Mouse (Mus musculus) kidney, adult 9 months (tissue): Measurements from ENCODE around the gene Slc22a18.

Experiments used
- DNase-seq: peaks from one replicate; pipeline ENCODE4 v3.0.0; 2022

The Slc22a18 gene

DNA sequence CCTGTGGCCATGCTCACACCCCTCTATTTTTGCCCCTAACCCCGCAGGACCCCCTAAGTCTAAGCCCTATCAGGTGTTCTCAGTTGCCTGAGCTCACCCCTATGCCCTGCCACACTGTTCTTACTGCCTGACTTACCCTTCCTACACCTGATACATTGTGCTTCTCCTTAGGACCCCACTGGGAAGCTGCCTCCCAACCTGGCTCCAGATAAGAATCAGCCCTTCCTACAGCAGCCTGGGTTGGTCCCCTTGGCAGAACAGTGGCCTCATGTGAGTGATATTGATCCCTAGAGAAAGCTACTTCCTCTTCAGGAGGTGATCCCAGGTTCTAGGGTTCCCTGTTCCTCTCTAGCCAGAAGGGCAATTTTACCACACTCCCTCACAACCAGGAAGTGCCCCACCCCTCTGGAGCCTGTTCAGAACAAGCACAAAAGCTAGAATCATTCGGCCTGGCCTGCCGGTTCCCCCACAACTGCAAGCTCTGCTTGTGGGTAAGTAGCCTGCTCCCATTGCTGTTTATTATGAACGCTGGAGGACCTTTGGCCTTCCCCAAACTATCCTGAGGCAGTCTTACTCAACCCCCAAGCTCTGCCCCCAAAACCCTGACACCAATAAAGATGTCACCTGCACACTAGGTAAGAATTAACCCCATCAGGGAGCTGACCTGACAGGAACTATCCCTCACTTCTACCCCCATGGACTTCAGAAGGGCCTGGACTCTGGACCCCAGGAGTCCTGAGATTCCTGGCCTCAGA is at the start of gene Slc22a18:
Gene Slc22a18 (plus strand): TSS at position 390 of the 755 bp plus-strand sequence.
- peak; percentile 90 for DNase-seq

DNA sequence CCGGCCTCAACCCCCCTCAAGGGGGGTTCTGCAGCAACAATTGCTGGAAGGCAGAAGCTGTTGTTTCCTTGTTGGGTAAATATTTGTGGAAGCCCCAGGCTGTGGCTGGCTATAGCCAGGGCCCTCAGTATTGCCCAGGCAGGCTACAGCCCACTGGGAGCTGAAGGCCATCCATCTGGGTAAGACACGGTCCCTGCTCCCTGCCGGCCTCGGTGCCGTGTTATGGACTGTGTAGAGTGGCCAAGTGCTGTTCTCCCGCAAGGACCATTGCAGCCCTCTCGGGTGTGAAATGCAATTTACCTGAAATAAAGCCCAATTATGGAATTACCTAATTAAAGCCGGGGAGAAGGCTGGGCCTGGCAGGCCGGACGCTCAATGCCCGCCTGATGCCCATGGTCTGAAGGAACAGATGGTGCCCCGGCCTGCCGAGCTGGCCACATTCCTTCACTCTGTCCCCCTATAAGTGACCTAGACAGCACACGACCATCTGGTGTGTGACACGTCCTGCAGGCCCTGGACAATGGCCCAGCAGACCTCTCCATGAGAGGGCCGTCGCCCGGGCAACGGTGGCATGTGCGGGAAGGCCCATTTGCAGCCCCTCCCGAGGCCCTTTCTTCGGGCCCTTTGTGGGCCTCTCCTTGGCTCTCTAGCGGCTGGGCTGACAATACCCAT is 45.3 kb upstream of the Slc22a18 start:
- DNase-seq = no peak

DNA sequence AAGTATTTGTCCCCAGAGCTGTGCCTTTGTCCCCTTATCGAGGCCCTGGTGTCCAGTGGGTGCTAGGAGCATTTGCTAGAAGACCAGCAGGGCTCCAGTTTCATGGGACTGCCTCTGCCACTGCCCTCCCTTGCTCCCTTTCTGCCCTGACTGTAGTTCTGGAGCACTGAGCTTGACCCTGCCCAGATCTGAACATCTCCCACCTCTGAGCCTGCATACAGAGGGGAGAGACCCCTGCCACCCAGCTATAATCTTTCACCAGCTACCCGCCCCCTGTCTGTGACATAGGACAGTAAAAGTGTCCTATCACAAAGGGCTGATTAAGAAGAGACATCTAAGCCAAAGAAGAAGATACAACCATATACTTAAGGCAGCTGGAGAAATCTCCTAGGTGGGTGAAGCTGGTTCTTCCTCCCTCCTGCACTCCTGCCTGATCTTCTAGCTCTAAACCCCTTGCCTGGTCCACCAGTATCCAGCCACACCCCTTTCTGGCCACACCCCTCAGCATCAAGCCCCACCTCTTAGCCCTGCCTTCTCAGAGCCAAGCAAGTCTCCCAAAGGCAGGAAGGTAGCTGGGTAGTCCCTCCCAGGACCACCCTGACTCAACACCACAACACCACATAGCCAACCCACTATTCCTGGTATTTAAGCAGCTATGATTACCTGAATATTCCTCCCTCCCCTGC is 44.6 kb upstream of the Slc22a18 start:
- no peak for DNase-seq

DNA sequence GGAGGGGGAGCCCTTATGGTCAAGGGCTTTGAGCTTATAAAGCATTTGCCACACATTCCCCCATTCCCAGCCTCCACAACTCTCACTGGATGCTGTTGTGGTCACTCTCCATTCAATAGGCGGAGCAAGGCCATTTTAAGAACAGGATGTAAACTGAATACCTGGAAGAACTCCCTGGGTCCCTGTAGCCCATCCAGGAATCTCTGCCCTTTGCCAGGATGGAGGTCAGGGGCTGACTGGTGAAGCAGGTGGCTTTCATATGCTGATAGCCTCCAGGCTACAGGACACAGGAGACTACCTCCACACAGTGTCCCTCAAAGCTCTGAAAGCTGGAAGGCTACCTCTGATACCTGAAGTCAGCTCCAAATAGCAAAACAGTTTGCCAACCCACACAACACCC is 40.9 kb upstream of the Slc22a18 start:
- DNase-seq = no peak

- DNase-seq = peak; percentile 19
These were observed 40.2 kb upstream of the Slc22a18 start for GRCm38 (mm10) chr7:143433331-143433730.

DNA sequence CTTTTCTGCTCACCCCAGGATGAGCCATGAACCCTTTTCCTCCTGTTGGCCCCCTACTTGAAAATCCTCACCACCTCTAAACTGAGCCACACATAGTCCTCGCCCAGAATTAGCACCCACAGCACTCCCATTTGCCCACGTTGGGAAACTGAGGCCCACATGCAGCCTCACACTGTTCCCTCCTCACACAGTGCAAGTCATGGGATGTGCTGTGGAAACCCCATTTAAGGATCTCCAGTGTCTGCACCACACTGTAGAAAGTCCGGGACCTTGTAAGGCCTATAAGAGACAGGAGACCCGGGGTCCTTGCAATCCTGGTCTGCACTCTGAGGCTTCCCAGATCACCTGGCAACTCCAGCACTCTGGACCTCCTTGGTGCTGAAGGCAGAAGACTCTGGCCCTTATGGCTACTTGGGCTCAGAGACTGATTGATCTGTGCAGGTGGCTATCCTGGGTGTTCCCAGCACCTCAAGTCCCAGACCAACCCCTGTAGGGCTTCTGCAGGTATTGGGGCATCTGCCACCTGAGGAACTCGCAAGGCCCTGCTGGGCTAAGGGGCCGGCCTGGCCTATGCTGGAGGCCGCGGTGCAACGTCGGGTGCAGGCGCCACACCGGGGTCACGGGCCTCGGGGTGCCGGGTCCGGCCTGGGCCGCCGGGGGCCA is 36.2 kb upstream of the Slc22a18 start:
- DNase-seq = no peak

- no peak for DNase-seq
These were observed 35.5 kb upstream of the Slc22a18 start for GRCm38 (mm10) chr7:143437894-143438581.

DNA sequence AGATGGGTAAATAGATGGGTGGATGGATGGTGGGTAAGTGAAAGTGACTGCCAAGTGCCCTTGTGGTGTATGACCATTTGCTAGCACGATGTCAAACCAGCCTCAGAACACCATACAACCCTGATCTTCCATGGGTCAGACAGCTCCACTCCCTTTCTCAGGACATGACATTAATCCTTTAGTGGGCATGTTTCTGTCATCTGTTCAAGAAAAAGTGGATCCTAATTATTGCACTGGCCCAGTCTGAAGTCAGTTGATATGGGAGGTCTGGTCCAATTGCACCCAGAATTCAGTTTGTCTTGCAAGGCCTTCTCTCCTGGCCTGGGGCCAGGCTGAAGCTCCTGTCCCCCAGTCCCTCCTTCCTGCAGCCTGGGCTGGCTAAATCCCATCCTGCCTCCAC is 34.6 kb upstream of the Slc22a18 start:
- no peak for DNase-seq

DNA sequence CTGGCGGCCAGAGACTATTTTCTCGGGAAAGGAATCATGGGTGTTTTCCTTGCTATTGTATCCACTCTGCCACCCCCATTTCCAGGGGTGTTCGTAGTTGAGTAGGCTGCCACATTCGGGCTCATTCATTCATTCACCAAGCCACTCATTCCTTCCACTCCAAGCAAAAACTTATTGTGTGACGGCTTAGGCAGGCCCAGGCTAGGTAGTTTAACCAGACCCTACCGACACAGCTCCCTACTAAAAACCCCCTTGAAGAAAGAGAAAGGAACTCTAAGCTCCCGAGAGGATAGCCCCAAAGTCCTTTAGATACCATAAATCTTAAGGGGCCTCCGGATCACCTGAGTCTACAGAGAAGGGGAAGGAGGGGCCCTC is 29.0 kb upstream of the Slc22a18 start:
- no peak for DNase-seq

GRCm38 (mm10) chr7:143444955-143445648 is 28.4 kb upstream of the Slc22a18 start:
- no peak for DNase-seq

GRCm38 (mm10) chr7:143445651-143446460 is 27.7 kb upstream of the Slc22a18 start:
- DNase-seq = no peak

- no peak for DNase-seq
These were observed 26.4 kb upstream of the Slc22a18 start for GRCm38 (mm10) chr7:143447130-143447529.

GRCm38 (mm10) chr7:143458963-143459331 is 14.6 kb upstream of the Slc22a18 start:
- no peak for DNase-seq

- DNase-seq = no peak
These were observed 14.0 kb upstream of the Slc22a18 start for GRCm38 (mm10) chr7:143459332-143460211.

- no peak for DNase-seq
These were observed 13.2 kb upstream of the Slc22a18 start for GRCm38 (mm10) chr7:143460217-143460834.

DNA sequence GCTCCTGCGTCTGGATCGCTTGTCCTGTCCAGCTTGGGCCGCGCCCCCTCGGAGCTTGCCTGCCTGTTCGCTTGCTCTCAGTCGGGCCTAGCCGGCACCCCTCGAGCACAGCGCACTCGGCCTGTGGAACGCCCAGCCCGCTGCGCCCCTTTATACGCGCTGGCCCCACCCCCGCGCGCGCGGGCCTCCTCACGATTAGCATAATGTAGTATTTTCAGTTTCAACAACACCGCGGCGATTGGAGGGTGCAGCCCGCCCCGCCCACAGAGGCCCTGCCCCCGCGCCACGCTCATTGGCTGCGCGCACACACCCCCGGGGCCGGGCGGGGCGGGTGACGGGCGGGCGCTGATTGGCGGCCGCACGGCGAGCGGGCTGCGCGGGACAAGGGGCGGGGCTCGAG is 12.7 kb upstream of the Slc22a18 start, which contains the start of gene Cdkn1c:
Gene Cdkn1c (minus strand): TSS at position 177 of the 400 bp plus-strand sequence.
- DNase-seq = peak; percentile 89

DNA sequence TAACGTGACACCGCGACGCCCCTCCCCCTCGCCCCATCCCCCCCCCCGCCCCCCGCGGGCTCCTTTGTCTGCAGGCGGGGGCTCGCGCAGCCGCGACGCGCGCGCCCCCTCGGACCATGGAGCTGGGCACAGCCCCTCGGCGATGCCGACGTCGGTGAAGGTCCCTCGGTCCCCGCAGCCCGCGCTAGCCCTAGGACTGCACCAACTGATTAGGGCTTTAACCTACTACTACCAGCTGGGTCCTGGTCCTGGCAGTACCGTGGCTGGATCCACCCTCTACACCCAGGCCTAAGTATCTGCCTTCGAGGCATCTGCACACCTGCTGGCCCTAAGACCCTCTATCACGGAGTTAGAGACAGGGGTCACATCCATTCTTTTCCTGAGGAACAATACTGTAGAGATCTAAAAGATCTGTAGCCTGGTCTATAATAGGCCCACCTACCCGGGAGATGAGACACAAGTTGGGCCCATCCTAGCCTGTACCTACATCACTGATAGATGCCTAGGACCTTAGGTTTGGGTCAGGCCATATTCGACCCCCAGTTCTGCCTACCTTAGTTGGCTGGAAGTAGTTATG is 12.2 kb upstream of the Slc22a18 start:
- no peak for DNase-seq

- DNase-seq = no peak
These were observed 11.6 kb upstream of the Slc22a18 start for GRCm38 (mm10) chr7:143461920-143462319.

DNA sequence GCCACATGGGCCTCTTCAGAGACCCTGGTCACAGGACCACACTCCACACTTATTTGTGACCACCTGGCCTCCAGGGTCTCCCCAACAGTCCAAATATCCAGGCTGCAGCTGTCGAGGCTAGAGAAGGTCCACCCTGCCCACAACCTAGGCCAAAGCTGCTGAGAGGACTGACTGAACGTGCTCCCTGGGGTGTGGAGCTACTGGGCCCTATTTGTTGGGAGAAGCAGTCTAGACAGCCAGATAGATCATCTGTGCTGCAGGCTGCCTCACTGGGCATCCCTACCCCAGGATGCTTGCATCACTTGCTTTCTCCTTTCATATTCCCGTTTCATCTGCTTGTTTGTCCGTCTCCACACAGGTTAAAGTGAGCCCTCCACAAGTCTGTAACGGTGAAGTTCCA is 11.0 kb upstream of the Slc22a18 start:
- no peak for DNase-seq
